Mouse (Mus musculus) right cerebral cortex, postnatal 25 days (tissue): ENCODE results near the gene Srebf2.

ENCODE experiments used
- DNase-seq: peaks from one replicate; pipeline ENCODE4 v3.0.0; 2022

Srebf2 gene

GRCm38 (mm10) chr15:82158243-82159035 is 11.5 kb downstream of the Srebf2 start:
- DNase-seq = no peak

GRCm38 (mm10) chr15:82159471-82159870 is 12.5 kb downstream of the Srebf2 start:
- no peak for DNase-seq

GRCm38 (mm10) chr15:82160731-82161640 is 14.0 kb downstream of the Srebf2 start:
- DNase-seq = no peak

GRCm38 (mm10) chr15:82161965-82162600 is 15.1 kb downstream of the Srebf2 start:
- DNase-seq = no peak

GRCm38 (mm10) chr15:82163356-82164060 is 16.5 kb downstream of the Srebf2 start:
- DNase-seq = no peak

DNA sequence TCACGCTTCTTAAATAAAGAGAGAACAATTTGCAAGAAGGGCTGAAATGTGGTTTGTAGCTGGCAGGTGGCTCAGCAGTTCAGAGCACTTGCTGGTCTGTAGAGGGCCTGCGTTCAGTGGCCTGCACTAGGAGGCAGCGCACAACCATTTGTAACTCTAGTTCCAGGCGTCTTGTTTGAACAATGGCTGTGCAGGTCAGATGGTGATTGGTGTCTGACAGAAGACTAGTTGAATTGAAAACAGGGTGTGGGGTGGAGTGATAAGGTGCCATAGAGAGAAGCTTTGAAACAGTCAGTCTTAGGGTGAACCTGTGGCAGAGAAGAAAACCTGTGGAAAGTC is 17.0 kb downstream of the Srebf2 start:
- no peak for DNase-seq

- no peak for DNase-seq
Measured at GRCm38 (mm10) chr15:82164496-82164895, 17.5 kb downstream of the Srebf2 start.

- DNase-seq = peak; percentile 52
Measured at GRCm38 (mm10) chr15:82165332-82166239, 18.6 kb downstream of the Srebf2 start.

- DNase-seq = no peak
Measured at GRCm38 (mm10) chr15:82166240-82167100, 19.5 kb downstream of the Srebf2 start.

DNA sequence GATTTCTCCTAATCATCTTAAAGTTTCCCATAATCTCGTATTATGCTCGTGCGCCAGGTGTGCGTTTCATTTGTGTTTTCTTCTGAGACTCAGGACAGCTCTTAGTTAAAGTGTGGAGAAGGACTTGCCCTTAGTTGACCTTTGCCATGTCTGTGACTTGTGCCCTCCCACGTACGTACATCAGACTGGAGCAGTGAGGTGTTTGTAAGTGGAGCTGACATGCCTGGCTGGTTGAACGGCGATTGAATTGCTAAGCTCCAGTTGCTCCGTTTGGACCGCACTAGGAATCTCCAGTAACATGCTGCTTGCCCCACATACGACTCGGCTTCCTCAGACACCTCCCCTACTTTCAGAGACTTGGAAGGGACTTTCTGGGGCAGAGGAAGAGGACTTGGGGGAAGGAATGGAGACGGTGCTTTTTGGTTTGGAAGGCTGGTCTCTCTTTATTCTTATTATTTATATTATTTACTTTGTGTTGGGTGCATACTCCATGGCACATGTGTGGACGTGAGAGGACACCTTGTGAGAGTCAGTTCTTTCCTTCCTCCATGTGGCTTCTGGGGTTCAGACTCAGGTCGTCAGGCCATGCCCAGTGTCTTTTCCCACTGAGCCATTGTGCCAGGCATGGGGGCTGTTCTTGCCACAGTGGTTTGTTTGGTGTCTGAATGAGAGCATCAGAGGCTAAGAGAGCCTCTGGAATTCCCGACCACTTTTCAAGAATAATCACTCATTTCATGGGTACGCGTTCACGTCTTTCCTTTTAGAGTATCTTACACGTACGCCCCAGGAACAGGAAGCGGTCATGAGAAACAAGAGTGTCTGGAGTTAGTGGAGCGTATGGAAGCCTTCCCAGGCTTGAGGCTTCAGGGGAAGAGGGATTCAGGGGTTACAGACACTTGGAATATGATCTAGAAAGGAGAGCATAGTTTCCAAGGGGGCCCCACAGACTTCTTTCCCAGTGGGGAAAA is 20.5 kb downstream of the Srebf2 start:
- DNase-seq = no peak

GRCm38 (mm10) chr15:82169671-82170070 is 22.7 kb downstream of the Srebf2 start:
- DNase-seq = no peak

- no peak for DNase-seq
Measured at GRCm38 (mm10) chr15:82170437-82171377, 23.7 kb downstream of the Srebf2 start.

DNA sequence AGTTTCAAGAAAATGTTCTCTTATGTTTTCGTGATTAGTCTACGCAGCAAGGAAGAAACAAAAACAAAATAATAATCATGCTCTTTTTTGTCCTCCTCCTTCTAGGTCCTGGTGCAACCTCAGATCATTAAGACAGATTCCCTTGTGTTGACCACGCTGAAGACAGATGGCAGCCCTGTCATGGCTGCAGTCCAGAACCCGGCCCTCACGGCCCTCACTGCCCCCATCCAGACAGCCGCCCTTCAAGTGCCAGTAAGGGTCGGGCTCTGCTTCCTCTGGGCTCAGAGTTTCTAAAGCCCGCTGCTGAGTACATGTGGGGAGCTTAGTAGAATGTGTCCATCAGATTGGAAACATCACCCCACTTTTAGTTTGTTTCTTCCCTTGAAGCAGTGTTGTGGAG is 25.7 kb downstream of the Srebf2 start:
- no peak for DNase-seq

GRCm38 (mm10) chr15:82175091-82175490 is 28.1 kb downstream of the Srebf2 start:
- no peak for DNase-seq

- DNase-seq = no peak
Measured at GRCm38 (mm10) chr15:82177743-82178290, 30.8 kb downstream of the Srebf2 start.

GRCm38 (mm10) chr15:82181131-82181530 is 34.1 kb downstream of the Srebf2 start:
- DNase-seq = no peak

- no peak for DNase-seq
Measured at GRCm38 (mm10) chr15:82182311-82182710, 35.3 kb downstream of the Srebf2 start.

DNA sequence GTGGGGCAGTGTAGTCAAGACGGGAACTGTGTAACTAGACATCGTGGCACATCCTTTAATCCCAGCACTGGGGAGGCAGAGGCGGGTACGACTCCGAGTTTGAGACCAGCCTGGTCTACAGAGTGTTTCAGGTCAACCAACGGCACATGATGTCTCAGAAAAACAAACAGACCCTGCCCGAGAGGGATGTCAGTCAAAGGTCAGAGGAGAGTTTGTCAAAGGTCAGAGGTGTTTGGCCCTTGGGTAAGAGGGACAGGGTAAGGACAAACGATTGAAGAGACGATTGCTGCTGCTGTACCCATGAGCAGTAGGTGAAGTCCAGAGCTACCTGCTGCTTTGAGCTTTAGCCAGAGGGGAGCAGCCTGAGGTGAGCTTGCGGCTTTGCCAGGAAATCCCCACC is 36.6 kb downstream of the Srebf2 start:
- DNase-seq = no peak
